Mouse (Mus musculus) brain, adult 10 weeks (tissue): Measurements from ENCODE around the gene Prkd2. TPM values are rescaled to one million over a fixed set of nuclear protein-coding genes. Genes with fewer than 3 reads are reported as not detected.

Source experiments
- polyA plus RNA-seq: library from polyadenylated mRNA; stranded (reverse); fragments of 350-450 nt; fragmentation: Illumina TruSeq; extraction: RNeasy Lipid Tissue Mini Kit (QIAGEN cat#74804); gene quantifications from one replicate; pipeline ENCODE4 v1.2.3, GENCODE M21; 2015; ENCODE audit warnings: low read depth, low replicate concordance

Prkd2 gene
- 4.0 TPM for polyA plus RNA-seq

DNA sequence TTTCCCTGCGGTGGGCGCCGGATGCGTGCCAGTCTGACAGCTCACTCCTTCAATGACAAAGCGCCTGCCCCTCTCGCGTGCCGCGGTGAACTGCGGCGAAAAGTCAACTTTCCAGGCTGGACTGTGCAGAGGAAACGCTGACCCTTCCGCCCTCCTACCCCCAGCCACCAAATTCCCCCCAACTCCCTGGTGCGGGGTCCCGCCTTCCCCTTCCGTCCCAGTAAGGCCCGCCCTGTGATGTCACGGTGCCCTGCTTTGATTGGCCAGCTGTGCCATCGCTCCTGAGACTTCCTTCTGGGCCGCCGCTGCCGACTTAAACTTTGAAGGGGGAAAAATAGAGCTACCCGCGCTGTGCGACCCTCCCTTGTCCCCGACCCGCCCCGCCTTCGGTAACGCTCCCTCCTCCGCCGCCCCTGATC, at the start of gene Prkd2:
TSS of gene Prkd2 (plus strand) at position 258 of the 419 bp plus-strand sequence.

DNA sequence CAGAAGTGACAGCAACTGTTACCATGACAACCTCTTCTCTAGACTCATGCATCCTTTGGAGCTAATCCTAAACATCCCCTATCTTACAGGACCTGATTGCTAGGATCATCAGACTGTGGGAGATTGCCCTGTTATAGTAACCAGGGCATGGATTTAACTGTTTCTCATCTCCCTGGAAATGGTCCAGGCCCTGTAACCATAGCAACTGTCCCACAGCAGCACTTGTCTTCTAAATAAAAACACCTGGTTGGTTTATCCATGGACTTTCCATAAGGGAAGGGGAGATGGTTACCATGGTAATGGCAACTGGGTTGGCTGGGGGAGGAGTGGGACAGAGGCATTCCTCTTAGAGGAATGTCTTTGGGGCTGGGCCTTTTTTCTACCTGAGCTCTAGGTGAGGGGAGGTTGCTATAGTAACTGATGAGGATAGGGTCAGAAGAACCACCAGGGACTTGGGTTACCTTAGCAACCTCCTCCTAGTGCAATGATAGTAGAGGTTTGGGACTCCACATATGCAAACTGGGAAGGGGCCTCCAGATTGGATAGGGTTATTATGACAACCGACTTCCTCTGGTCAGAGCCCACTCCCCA, 27.3 kb upstream of the Prkd2 start, which contains the start of gene Strn4:
TSS of gene Strn4 (plus strand) at position 539 of the 591 bp plus-strand sequence.

DNA sequence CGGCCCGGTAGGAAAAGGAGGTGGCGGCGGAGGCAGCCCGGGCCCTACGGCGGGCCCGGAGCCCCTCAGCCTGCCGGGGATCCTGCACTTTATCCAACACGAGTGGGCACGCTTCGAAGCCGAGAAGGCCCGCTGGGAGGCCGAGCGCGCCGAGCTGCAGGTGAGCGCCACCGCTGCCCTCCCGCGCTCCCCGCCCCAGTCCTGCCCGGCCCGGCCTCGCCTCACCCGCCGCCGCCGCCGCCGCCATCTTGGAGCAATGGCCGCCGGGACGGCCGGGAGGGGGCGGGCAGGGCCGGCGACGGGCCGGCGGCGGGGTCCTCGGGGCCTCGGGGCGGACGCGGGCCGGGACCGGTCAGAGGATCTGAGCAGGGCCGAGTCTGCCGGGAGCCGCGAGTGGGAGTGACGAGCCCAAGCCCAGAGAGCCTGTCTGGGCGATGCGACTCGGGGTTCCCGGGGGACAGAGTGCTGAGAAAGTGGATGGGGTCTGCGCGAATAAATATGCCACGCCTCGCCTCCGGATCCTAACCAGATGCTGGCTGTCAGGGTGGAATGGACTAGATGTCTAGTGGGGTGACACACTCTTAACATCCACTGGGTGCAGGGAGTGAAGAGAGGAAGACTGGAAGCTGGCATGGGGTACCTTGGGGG, 26.1 kb upstream of the Prkd2 start, which contains the start of gene Fkrp:
TSS of gene Fkrp (minus strand) at position 258 of the 648 bp plus-strand sequence.

DNA sequence AGATGAGACGGTGACA, 32.4 kb downstream of the Prkd2 start, which contains the start of gene Dact3:
TSS of gene Dact3 (plus strand) at position 8 of the 16 bp plus-strand sequence.

DNA sequence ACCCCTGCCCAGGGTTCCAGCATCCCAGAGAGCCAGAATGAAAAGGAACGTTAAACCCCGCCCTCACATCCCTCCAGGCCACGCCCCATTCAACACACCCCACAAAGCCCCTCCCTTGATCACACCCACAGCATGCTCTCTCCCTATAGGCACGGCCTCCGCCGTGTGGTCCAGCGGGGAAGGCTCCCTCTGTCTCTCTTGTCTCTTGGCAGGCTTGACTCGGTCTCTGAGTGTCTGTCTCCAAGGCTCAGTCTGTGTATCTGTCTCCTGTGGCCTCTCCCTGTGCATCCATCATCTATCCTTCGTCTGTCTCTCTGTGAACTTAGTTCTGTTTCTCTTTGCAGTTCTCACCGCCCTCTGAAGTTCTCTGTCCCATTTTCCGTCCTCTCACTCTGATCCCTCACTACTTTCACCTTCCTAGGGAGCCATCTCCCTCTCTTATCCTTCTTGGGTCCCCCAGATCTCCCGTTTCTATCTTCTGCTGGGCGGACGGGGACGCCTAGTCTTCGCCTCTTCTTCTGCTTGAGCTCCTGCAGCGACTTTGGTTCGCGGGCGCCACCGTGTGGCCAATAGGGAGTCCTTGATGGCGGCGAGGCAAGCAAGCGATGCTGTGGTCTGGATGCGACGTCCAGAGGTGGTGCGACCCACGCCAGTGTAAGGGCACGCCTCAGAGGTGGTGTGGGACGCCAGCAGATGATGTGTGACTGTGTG, 49.1 kb downstream of the Prkd2 start, which contains the start of gene Gng8:
TSS of gene Gng8 (plus strand) at position 146 of the 711 bp plus-strand sequence.

DNA sequence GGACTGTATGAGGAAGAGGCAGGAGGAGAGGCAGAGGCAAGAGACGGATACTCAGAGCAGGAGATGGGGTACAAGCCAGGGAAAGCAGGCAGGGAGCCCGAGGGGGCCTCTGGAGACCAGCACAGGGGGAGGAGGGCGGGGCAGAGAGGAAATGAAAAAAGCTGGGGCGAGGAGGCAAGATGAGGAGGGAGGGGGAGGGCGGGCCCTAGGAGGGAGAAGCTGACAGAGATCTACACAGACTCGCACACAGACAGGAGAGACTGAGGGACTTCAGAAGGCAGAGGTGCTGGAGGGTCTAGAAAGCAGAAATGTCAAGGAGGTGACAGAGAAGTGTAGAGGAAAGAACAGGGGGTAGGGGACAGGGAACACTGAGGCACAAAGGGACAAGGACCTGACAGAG, 63.6 kb downstream of the Prkd2 start, which contains the start of gene Ptgir:
TSS of gene Ptgir (plus strand) at position 210 of the 400 bp plus-strand sequence.

Other genes with a start within 250 kb of the Prkd2 start
- 60.4 TPM for gene Arhgap35, start 227.9 kb upstream of the Prkd2 start, polyA plus RNA-seq
- not detected for gene Ceacam15, start 167.2 kb upstream of the Prkd2 start, polyA plus RNA-seq
- 0.55 TPM for gene Ceacam9, start 121.0 kb upstream of the Prkd2 start, polyA plus RNA-seq
- 421 TPM for gene Ap2s1, start 104.5 kb upstream of the Prkd2 start, polyA plus RNA-seq
- gene Slc1a5, start 61.6 kb upstream of the Prkd2 start, polyA plus RNA-seq = 2.6 TPM
- gene Strn4, start 27.0 kb upstream of the Prkd2 start, polyA plus RNA-seq = 165 TPM
- 36.4 TPM for gene Fkrp, start 26.2 kb upstream of the Prkd2 start, polyA plus RNA-seq
- gene Dact3, start 32.4 kb downstream of the Prkd2 start, polyA plus RNA-seq = 69.7 TPM
- 5.7 TPM for gene Gng8, start 48.9 kb downstream of the Prkd2 start, polyA plus RNA-seq
- gene Ptgir, start 63.6 kb downstream of the Prkd2 start, polyA plus RNA-seq = not detected
- gene Calm3, start 81.2 kb downstream of the Prkd2 start, polyA plus RNA-seq = 1,467 TPM
- 160 TPM for gene Pnmal2, start 101.8 kb downstream of the Prkd2 start, polyA plus RNA-seq
- gene Pnmal1, start 116.8 kb downstream of the Prkd2 start, polyA plus RNA-seq = 101 TPM
- 64.6 TPM for gene Gm42372, start 140.2 kb downstream of the Prkd2 start, polyA plus RNA-seq
- gene Ccdc8, start 149.8 kb downstream of the Prkd2 start, polyA plus RNA-seq = 1.8 TPM
- gene Ppp5c, start 185.0 kb downstream of the Prkd2 start, polyA plus RNA-seq = 131 TPM
- 0.97 TPM for gene Hif3a, start 219.5 kb downstream of the Prkd2 start, polyA plus RNA-seq
- gene Psg16, start 231.1 kb downstream of the Prkd2 start, polyA plus RNA-seq = 3.4 TPM